Comparison of ENCODE assay signal across 24 mouse cellular contexts in genomic region chr2:75138746-75139060, GRCm38 (mm10).
A peak's percentile ranks its signal among the peaks of the same experiment; 100 is the strongest.
DNase-seq lines count a peak whose midpoint lies in the region; ATAC-seq and TF ChIP-seq lines count a peak whose summit lies in the region.
"Had no signal": no experiment of that assay in that cellular context is flagged by ENCODE, and none has a peak within 500 bp of the region (broad histone marks: within the 10 kb centered on the region; RNA-seq: fewer than 3 reads in every experiment).

No protein-coding gene starts in this region.

- no peak for TF ChIP-seq POLR2A in testis, adult 2 months (IDR thresholded peaks at IDR 0.05; ENCODE audit: control insufficient read depth, low read depth, low read length)

- ATAC-seq in kidney, embryonic 14.5 days (ENCODE audit: low FRiP score, low TSS enrichment) = no peak
- ATAC-seq in neural tube, embryonic 13.5 days (ENCODE audit: low read depth) = no peak
- ATAC-seq: hindbrain, postnatal 0 days; intestine, embryonic 16.5 days; liver, embryonic 12.5 days; Patski had no signal

- H3K27me3 ChIP-seq in kidney, embryonic 14.5 days (ENCODE audit: control insufficient read depth, insufficient read depth, low read length) = no peaks in the 10 kb centered on the region; the same call in 1 of the 2 replicates
- H3K27me3 ChIP-seq in testis, adult 2 months (ENCODE audit: control insufficient read depth, insufficient read depth, low read length) = no peaks in the 10 kb centered on the region; the same call in 1 of the 2 replicates
- H3K27me3 ChIP-seq in neural tube, embryonic 13.5 days = peaks cover 59% of the 10 kb centered on the region
- H3K27me3 ChIP-seq: CH12.LX had no signal

- no peak overlapping the region for H3K27ac ChIP-seq in kidney, embryonic 14.5 days (ENCODE audit: low read depth, low read length)
- H3K27ac ChIP-seq in testis, adult 2 months (ENCODE audit: control insufficient read depth, insufficient read depth, low read depth, low read length) = peak overlapping the region; percentile 49
- H3K27ac ChIP-seq in neural tube, embryonic 13.5 days (replicated peaks) = 0 out of 2 replicates have a peak overlapping the region, but pooled peaks have one; percentile 4
- H3K27ac ChIP-seq: heart, embryonic 13.5 days; hindbrain, postnatal 0 days; liver, embryonic 12.5 days; midbrain, embryonic 10.5 days; stomach, embryonic 15.5 days had no signal

- 25% methylated on average over 9 of the region's 9 CpGs for WGBS in kidney, embryonic 14.5 days
- WGBS in neural tube, embryonic 13.5 days = 17% methylated on average over 9 of the region's 9 CpGs

- TF ChIP-seq CTCF in testis, adult 2 months (IDR thresholded peaks at IDR 0.05; ENCODE audit: control insufficient read depth, insufficient read depth, insufficient replicate concordance, low read depth, low read length) = no peak

- no peaks in the 10 kb centered on the region for H3K9me3 ChIP-seq in kidney, embryonic 14.5 days (ENCODE audit: control insufficient read depth, low read length)
- H3K9me3 ChIP-seq in neural tube, embryonic 13.5 days = no peaks in the 10 kb centered on the region
- H3K9me3 ChIP-seq: G1E; heart, embryonic 13.5 days; liver, embryonic 12.5 days; midbrain, embryonic 10.5 days; stomach, embryonic 15.5 days had no signal

- no peak for DNase-seq in kidney, postnatal 14 days
- no peak for DNase-seq in testis, postnatal 14 days (ENCODE audit: low spot score)
- no peak for DNase-seq in layer of hippocampus, postnatal 36 days
- no peak for DNase-seq in cerebellum, postnatal 4 days (ENCODE audit: low spot score in 2 of 2)
- DNase-seq: adrenal gland, adult 2 months; cerebellum, adult 11 months; gastrocnemius, postnatal 14 days; heart, adult 18-20 months; heart, postnatal 14 days; lung, adult 18-20 months; lung, postnatal 10 days; right cerebral cortex, adult 18-20 months had no signal

- H3K4me1 ChIP-seq in kidney, embryonic 14.5 days (ENCODE audit: control insufficient read depth, insufficient read depth, low read length) = peaks cover 10% of the 10 kb centered on the region
- peaks cover 7% of the 10 kb centered on the region for H3K4me1 ChIP-seq in testis, adult 2 months (ENCODE audit: control insufficient read depth, insufficient read depth, low read length)
- H3K4me1 ChIP-seq in neural tube, embryonic 13.5 days (replicated peaks) = peaks cover 26% of the 10 kb centered on the region
- H3K4me1 ChIP-seq: liver, embryonic 12.5 days had no signal

- no peaks in the 10 kb centered on the region for H3K36me3 ChIP-seq in kidney, embryonic 14.5 days (ENCODE audit: control insufficient read depth, insufficient read depth, low read length)
- H3K36me3 ChIP-seq in testis, adult 2 months (ENCODE audit: control insufficient read depth, insufficient read depth, low read length) = no peaks in the 10 kb centered on the region
- H3K36me3 ChIP-seq in neural tube, embryonic 13.5 days = no peaks in the 10 kb centered on the region
- H3K36me3 ChIP-seq: G1E; heart, embryonic 13.5 days; liver, embryonic 12.5 days; midbrain, embryonic 10.5 days; stomach, embryonic 15.5 days had no signal

- peak overlapping the region; percentile 25 for H3K4me2 ChIP-seq in kidney, embryonic 14.5 days (replicated peaks; ENCODE audit: low read depth, low read length)
- H3K4me2 ChIP-seq in neural tube, embryonic 13.5 days = peak overlapping the region; percentile 99
- H3K4me2 ChIP-seq: liver, embryonic 12.5 days had no signal

- no peak overlapping the region for H3K9ac ChIP-seq in kidney, embryonic 14.5 days (ENCODE audit: low read depth, low read length)
- no peak overlapping the region for H3K9ac ChIP-seq in neural tube, embryonic 13.5 days
- H3K9ac ChIP-seq: heart, embryonic 13.5 days; liver, embryonic 12.5 days; stomach, embryonic 15.5 days had no signal

- no peak overlapping the region for H3K4me3 ChIP-seq in kidney, embryonic 14.5 days (ENCODE audit: low read length)
- no peak overlapping the region for H3K4me3 ChIP-seq in testis, adult 2 months (ENCODE audit: control insufficient read depth, low read depth, low read length)
- H3K4me3 ChIP-seq in neural tube, embryonic 13.5 days = no peak overlapping the region
- H3K4me3 ChIP-seq: liver, embryonic 12.5 days had no signal
